Mouse (Mus musculus) ES-E14 (cell line): ENCODE measurements around the gene Med27. TPM values are rescaled to one million over a fixed set of nuclear protein-coding genes. Genes with fewer than 3 reads are reported as not detected.

Source experiments
- DNase-seq: peaks from one replicate; pipeline ENCODE4 v3.0.0-alpha.2; 2013; ENCODE audit warnings: low read depth, low spot score
- H3K27ac ChIP-seq: 2 replicates; pipeline ENCODE4 v1.5.1; 2012; ENCODE audit warnings: low read depth, mild to moderate bottlenecking, low read length, moderate library complexity, mixed read lengths; ENCODE audit not compliant: poor library complexity, insufficient read depth, severe bottlenecking
- H3K36me3 ChIP-seq: 2 replicates; pipeline ENCODE4 v1.6.1; 2012; ENCODE audit warnings: mild to moderate bottlenecking, low read length, moderate library complexity, mixed read lengths; ENCODE audit not compliant: control insufficient read depth, poor library complexity, insufficient read depth, severe bottlenecking
- H3K4me1 ChIP-seq, 2 experiments: fragments of 150-350 bp in 1 of 2; sonication (generic) in 1 of 2; 2 replicates each; pipeline ENCODE4 v1.6.1; 2012; ENCODE audit warnings: low read length in 2 of 2, mild to moderate bottlenecking in 1 of 2, mixed read lengths in 1 of 2; ENCODE audit not compliant: control insufficient read depth in 2 of 2, insufficient read depth in 2 of 2, poor library complexity in 1 of 2
- H3K4me3 ChIP-seq, 2 experiments: fragments of 150-350 bp in 1 of 2; sonication (generic) in 1 of 2; 2 replicates each; pipeline ENCODE4 v1.5.1; 2012; ENCODE audit warnings: low read length in 2 of 2, low read depth in 1 of 2, mild to moderate bottlenecking in 1 of 2, mixed read lengths in 1 of 2; ENCODE audit not compliant: insufficient read depth in 1 of 2, poor library complexity in 1 of 2, severe bottlenecking in 1 of 2
- H3K9ac ChIP-seq: 2 replicates; pipeline ENCODE4 v1.6.1; 2012; ENCODE audit warnings: low read depth, mild to moderate bottlenecking, low read length, mixed read lengths; ENCODE audit not compliant: poor library complexity, insufficient read depth, severe bottlenecking
- H3K9me3 ChIP-seq: fragments of 150-350 bp; sonication (generic); 2 replicates; pipeline ENCODE4 v1.6.1; 2012; ENCODE audit warnings: low read depth, mild to moderate bottlenecking, low read length; ENCODE audit not compliant: control insufficient read depth, insufficient read depth
- CHD2 ChIP-seq: IDR thresholded peaks from 2 replicates; pipeline ENCODE4 v1.6.1; 2014; ENCODE audit warnings: mild to moderate bottlenecking, low read depth, low read length, inconsistent platforms
- HCFC1 ChIP-seq: IDR thresholded peaks from 2 replicates; pipeline ENCODE4 v1.6.1; 2012; ENCODE audit warnings: low read length, inconsistent platforms, borderline replicate concordance; ENCODE audit not compliant: insufficient read depth
- MAFK ChIP-seq: IDR thresholded peaks from 2 replicates; pipeline ENCODE4 v1.6.1; 2014; ENCODE audit warnings: mild to moderate bottlenecking, low read depth, low read length, inconsistent platforms; ENCODE audit not compliant: insufficient read depth
- ZC3H11A ChIP-seq: IDR thresholded peaks from 2 replicates; pipeline ENCODE4 v1.6.1; 2012; ENCODE audit warnings: low read depth, mild to moderate bottlenecking, inconsistent platforms, low read length, borderline replicate concordance
- ZNF384 ChIP-seq: IDR thresholded peaks from 2 replicates; pipeline ENCODE4 v1.6.1; 2012; ENCODE audit warnings: low read depth, low read length, inconsistent platforms
- in situ Hi-C, 2 experiments: fragments of 600-800 bp; cut with MboI; formaldehyde crosslinking; loops; one replicate each; pipeline ENCODE4 v1.15.1; 2025; ENCODE audit warnings: low sequenced_read_pairs in 2 of 2, inconsistent platforms in 1 of 2; ENCODE audit not compliant: unreplicated experiment in 2 of 2
- total RNA-seq: library from RNA; depleted of rRNA; stranded (reverse); fragments of 300-350 nt; gene quantifications from 2 replicates; pipeline ENCODE4 v1.2.3, GENCODE M21; 2012

The Med27 gene
- total RNA-seq, 1 experiment, result 25.6 TPM

DNA sequence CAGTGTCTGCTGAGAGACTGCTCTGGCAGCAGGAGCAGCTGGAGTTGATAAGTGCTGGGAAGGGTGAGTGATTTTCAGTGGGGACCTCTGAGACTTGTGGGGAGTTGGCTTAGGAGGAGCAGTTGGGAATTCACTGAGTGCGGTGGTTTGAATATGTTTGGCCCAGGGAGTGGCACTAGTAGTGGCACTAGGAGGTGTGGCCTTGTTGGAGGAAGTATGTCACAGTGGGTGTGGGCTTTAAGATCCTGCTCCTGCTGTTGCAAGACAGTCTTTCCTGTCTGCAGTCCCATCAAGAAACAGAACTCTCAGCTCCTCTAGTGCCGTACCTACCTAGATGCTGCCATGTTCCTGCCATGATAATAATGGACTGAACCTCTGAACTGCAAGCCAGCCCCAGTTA, 115.2 kb downstream of the Med27 start:
- Histone ChIP-seq H3K4me1 (peaks cover 18 to 28% of the 10 kb centered on the region in 2 experiments), H3K4me3 (no peak overlapping the region), H3K36me3 (no peaks in the 10 kb centered on the region), H3K9ac (no peak overlapping the region), H3K9me3 (no peaks in the 10 kb centered on the region), H3K27ac (no peak overlapping the region)
- DNase-seq, result no peak
- in situ Hi-C loops, result no loop called here
- TF ChIP-seq ZC3H11A (no peak), HCFC1 (no peak), CHD2 (no peak), MAFK (no peak), ZNF384 (no peak)

DNA sequence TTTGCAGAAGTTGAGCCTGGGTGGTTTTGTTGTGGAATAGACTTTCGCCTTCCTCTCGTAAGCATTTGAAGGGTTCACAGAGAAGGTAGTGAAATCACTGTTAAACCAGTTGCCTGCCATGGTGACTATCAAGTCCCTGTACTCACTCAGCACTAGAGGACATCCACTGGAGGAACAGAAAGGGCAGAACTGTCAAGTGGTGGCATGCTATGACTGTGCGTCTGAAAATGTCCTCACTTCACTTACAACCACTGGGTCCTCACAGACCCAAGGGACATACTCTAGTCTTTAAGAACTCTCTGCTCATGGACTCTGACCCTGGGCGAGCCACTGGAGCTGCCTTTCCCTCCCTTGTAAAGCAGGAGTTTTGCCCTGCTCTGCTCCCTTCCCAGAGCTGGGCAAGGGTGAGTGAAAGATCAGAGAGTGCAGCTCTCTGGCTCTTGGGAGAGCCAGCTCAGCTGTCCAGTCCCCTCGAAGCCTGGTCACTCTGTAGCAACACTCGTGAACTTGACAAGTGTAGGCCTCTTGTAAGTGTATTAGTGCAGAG, 116.5 kb downstream of the Med27 start:
- Histone ChIP-seq H3K36me3 (no peaks in the 10 kb centered on the region), H3K9me3 (no peaks in the 10 kb centered on the region), H3K9ac (no peak overlapping the region), H3K4me3 (no peak overlapping the region), H3K27ac (no peak overlapping the region), H3K4me1 (peaks cover 8 to 21% of the 10 kb centered on the region in 2 experiments; a peak in 3 of 4 replicates)
- TF ChIP-seq MAFK (no peak), ZNF384 (no peak), ZC3H11A (no peak), CHD2 (no peak), HCFC1 (no peak)
- in situ Hi-C loops, result no loop called here
- no peak for DNase-seq

DNA sequence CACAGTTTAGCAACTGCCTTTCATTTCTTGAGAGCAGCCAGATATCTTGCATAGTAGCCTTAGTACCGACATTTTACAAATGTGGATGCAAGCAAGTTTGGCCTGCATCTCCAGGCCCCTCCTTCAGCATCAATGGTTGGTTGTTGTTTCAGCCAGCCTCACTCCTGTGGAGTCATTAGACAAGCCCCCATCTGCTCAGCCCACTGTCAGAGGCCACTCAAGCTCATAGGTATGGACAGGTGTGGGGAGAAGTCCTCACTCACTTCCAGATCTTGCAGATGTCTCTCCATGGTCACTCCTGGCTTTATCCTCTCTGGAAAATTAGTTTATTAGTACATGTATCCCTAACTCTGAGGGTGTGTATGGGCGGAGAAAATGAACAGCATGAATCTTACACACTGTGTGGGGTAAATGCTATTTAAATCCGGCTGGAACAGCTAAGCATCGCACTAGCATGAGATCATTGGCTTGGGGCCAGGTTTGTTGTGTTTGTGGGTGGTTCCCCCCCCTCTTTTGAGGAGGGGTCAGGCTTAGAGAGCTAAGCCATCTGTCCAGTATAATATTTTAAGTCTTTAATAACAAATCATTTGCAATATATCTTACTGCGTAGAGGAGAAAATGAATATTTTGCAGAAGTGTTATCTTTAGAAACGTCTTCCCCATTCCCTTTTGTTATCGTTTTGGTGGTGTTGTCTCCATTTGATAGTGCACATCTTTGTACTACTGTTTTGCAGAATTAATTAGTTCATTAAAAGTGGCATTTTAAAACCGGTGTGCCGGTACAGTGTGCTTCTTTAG, 118.4 kb downstream of the Med27 start:
- no peak overlapping the region for H3K27ac ChIP-seq
- H3K9me3 ChIP-seq, result no peaks in the 10 kb centered on the region
- peaks cover 4 to 10% of the 10 kb centered on the region in 2 experiments; a peak in 1 of 4 replicates for H3K4me1 ChIP-seq
- no peak overlapping the region for H3K4me3 ChIP-seq
- in situ Hi-C loops, result no loop called here
- no peak overlapping the region for H3K9ac ChIP-seq
- no peak for DNase-seq
- no peaks in the 10 kb centered on the region for H3K36me3 ChIP-seq
- TF ChIP-seq CHD2 (no peak), HCFC1 (no peak), MAFK (no peak), ZNF384 (no peak), ZC3H11A (no peak)

DNA sequence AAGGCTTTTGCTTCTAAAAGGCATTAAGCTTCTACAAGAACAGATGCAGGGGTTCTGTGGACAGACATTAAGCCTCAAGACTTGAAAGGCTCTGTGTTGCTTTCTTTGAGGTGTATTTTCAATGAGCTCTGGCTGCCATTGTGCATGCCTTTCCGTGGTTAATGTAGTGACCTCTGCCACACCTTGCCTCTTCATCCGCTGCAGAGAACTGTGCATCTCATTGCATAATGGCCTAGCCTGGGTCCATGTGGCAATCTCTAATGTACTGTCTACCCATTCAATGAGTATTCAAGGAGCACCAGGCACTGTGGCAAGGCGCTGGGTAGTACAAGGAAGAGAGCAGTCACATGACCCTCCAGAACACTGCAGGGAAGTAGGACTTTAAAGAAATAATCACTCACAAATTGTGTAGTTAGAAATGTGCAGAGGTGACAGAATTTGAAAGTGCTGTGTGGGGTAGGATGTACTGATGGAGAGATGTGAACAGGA, 119.1 kb downstream of the Med27 start:
- no peak for DNase-seq
- peaks cover 4 to 5% of the 10 kb centered on the region in 2 experiments; a peak in 1 of 4 replicates for H3K4me1 ChIP-seq
- in situ Hi-C loops, result no loop called here
- H3K4me3 ChIP-seq, result no peak overlapping the region
- H3K36me3 ChIP-seq, result no peaks in the 10 kb centered on the region
- no peaks in the 10 kb centered on the region for H3K9me3 ChIP-seq
- TF ChIP-seq ZNF384 (no peak), MAFK (no peak), HCFC1 (no peak), ZC3H11A (no peak), CHD2 (no peak)
- no peak overlapping the region for H3K27ac ChIP-seq
- H3K9ac ChIP-seq, result no peak overlapping the region
